Mouse (Mus musculus) ES-E14 (cell line): ENCODE measurements at regions not wholly inside any gene's neighbourhood (a gene's known extent, or its start where the extent isn't known, plus 50 kb on each side); places are given as distances from the start of the nearest gene placed in this dataset.

Experiments
- MAFK ChIP-seq: IDR thresholded peaks from 2 replicates; pipeline ENCODE4 v1.6.1; 2014; ENCODE audit warnings: mild to moderate bottlenecking, low read depth, low read length, inconsistent platforms; ENCODE audit not compliant: insufficient read depth
- ZC3H11A ChIP-seq: IDR thresholded peaks from 2 replicates; pipeline ENCODE4 v1.6.1; 2012; ENCODE audit warnings: low read depth, mild to moderate bottlenecking, inconsistent platforms, low read length, borderline replicate concordance
- ZNF384 ChIP-seq: IDR thresholded peaks from 2 replicates; pipeline ENCODE4 v1.6.1; 2012; ENCODE audit warnings: low read depth, low read length, inconsistent platforms

GRCm38 (mm10) chr7:69536072-69536471, 787.0 kb upstream of the Arrdc4 start:
- no peak for TF ChIP-seq MAFK
- no peak for TF ChIP-seq ZNF384
- no peak for TF ChIP-seq ZC3H11A
